Mouse (Mus musculus): ENCODE data around the gene Aacs. TPM values are rescaled to one million over a fixed set of nuclear protein-coding genes. Genes with fewer than 3 reads are reported as not detected.

The Aacs gene
- total and polyA plus RNA-seq, 3 experiments, result 32.8 to 79.5 TPM; not detected in 1

GRCm38 (mm10) chr5:125504692-125505091, 29.1 kb downstream of the Aacs start:
- Histone ChIP-seq H3K36me3 (ENCODE audit: control insufficient read depth in 1 of 2, insufficient read depth in 2 of 2, low read length in 2 of 2) (peaks cover 0 to 2% of the 10 kb centered on the region in 2 experiments; a peak in 2 of 4 replicates), H3K4me3 (ENCODE audit: control insufficient read depth in 1 of 2, insufficient read depth in 1 of 2, low read depth in 2 of 2, low read length in 2 of 2) (no peak overlapping the region), H3K9ac (ENCODE audit: control insufficient read depth, low read depth, low read length, poor library complexity, severe bottlenecking) (no peak overlapping the region), H3K4me1 (ENCODE audit: control insufficient read depth in 1 of 2, insufficient read depth in 2 of 2, low read length in 2 of 2) (no peaks in the 10 kb centered on the region), H3K27ac (ENCODE audit: control insufficient read depth, low read depth, low read length) (no peak overlapping the region), H3K79me2 (ENCODE audit: control insufficient read depth, insufficient read depth, low read length, poor library complexity) (no peaks in the 10 kb centered on the region), H3K27me3 (ENCODE audit: control insufficient read depth in 1 of 2, insufficient read depth in 2 of 2, low read length in 2 of 2) (no peaks in the 10 kb centered on the region), H3K9me3 (replicated peaks; ENCODE audit: insufficient read depth, low read length) (no peaks in the 10 kb centered on the region)
- DNase-seq (ENCODE audit: low read depth, low spot score), result no peak
- no peak for TF ChIP-seq MAZ (IDR thresholded peaks at IDR 0.05; ENCODE audit: low read depth, low read length)
- TF ChIP-seq RAD21 (IDR thresholded peaks at IDR 0.05; ENCODE audit: low read depth, low read length), result no peak
- no peak for TF ChIP-seq MEF2A (IDR thresholded peaks at IDR 0.05; ENCODE audit: extremely low read depth, insufficient replicate concordance, low read depth, low read length, poor library complexity, severe bottlenecking)
- TF ChIP-seq CTCF (IDR thresholded peaks at IDR 0.05 in 2 of 3, conservative IDR thresholded peaks at IDR 0.05 in 1 of 3; ENCODE audit: control insufficient read depth in 1 of 3, insufficient read depth in 1 of 3, low read depth in 2 of 3, low read length in 3 of 3, poor library complexity in 1 of 3, severe bottlenecking in 1 of 3), result no peak
- TF ChIP-seq UBTF (IDR thresholded peaks at IDR 0.05; ENCODE audit: borderline replicate concordance, insufficient read depth, low read depth, low read length), result no peak
- TF ChIP-seq MYC (IDR thresholded peaks at IDR 0.05; ENCODE audit: low read depth, low read length), result no peak
- TF ChIP-seq CHD1 (IDR thresholded peaks at IDR 0.05; ENCODE audit: low read depth, low read length), result no peak
- TF ChIP-seq POLR2AphosphoS2 (IDR thresholded peaks at IDR 0.05; ENCODE audit: low read length), result no peak
- TF ChIP-seq JUND (IDR thresholded peaks at IDR 0.05; ENCODE audit: low read depth, low read length), result no peak
- TF ChIP-seq POLR2AphosphoS5 (IDR thresholded peaks at IDR 0.05; ENCODE audit: borderline replicate concordance, low read depth, low read length), result no peak
- no peak for TF ChIP-seq HCFC1 (IDR thresholded peaks at IDR 0.05; ENCODE audit: low read depth, low read length)
- no peak for TF ChIP-seq BHLHE40 (IDR thresholded peaks at IDR 0.05; ENCODE audit: borderline replicate concordance, low read depth, low read length)
- TF ChIP-seq EP300 (IDR thresholded peaks at IDR 0.05; ENCODE audit: low read depth in 1 of 2, low read length in 2 of 2), result no peak

GRCm38 (mm10) chr5:125505968-125506367, 30.4 kb downstream of the Aacs start:
- no peak for TF ChIP-seq NELFE (IDR thresholded peaks at IDR 0.05; ENCODE audit: low read depth, low read length)
- no peak for TF ChIP-seq RAD21 (IDR thresholded peaks at IDR 0.05; ENCODE audit: low read depth, low read length)
- no peak for TF ChIP-seq SIN3A (IDR thresholded peaks at IDR 0.05; ENCODE audit: low read length)
- no peak for TF ChIP-seq MEF2A (IDR thresholded peaks at IDR 0.05; ENCODE audit: extremely low read depth, insufficient replicate concordance, low read depth, low read length, poor library complexity, severe bottlenecking)
- TF ChIP-seq MAZ (IDR thresholded peaks at IDR 0.05; ENCODE audit: low read depth, low read length), result no peak

More at GRCm38 (mm10) chr5:125505968-125506367, 30.4 kb downstream of the Aacs start:
- Histone ChIP-seq H3K4me1 (ENCODE audit: control insufficient read depth in 1 of 2, insufficient read depth in 2 of 2, low read length in 2 of 2) (no peaks in the 10 kb centered on the region), H3K9ac (ENCODE audit: control insufficient read depth, low read depth, low read length, poor library complexity, severe bottlenecking) (no peak overlapping the region), H3K4me3 (ENCODE audit: control insufficient read depth in 1 of 2, insufficient read depth in 1 of 2, low read depth in 2 of 2, low read length in 2 of 2) (no peak overlapping the region), H3K27me3 (ENCODE audit: control insufficient read depth in 1 of 2, insufficient read depth in 2 of 2, low read length in 2 of 2) (no peaks in the 10 kb centered on the region), H3K79me2 (ENCODE audit: control insufficient read depth, insufficient read depth, low read length, poor library complexity) (no peaks in the 10 kb centered on the region), H3K36me3 (ENCODE audit: control insufficient read depth in 1 of 2, insufficient read depth in 2 of 2, low read length in 2 of 2) (peaks cover 0 to 2% of the 10 kb centered on the region in 2 experiments; a peak in 1 of 4 replicates), H3K9me3 (replicated peaks; ENCODE audit: insufficient read depth, low read length) (no peaks in the 10 kb centered on the region), H3K27ac (ENCODE audit: control insufficient read depth, low read depth, low read length) (no peak overlapping the region)
- no peak for DNase-seq (ENCODE audit: low read depth, low spot score)
